Mouse (Mus musculus) forelimb bud, embryonic 11.5 days (tissue): Measurements from ENCODE around the gene Cd79b.
"Not testable (repeated sequence)": the region's sequence is repeated elsewhere in the genome, so short reads cannot be mapped to it uniquely, and the experiment has no call there.

Experiments
- DNase-seq: peaks from one replicate; pipeline ENCODE4 v3.0.0-alpha.2; 2012; ENCODE audit warnings: low read depth, low spot score

Cd79b gene

GRCm38 (mm10) chr11:106314333-106314812 is at the start of gene Cd79b:
TSS of gene Cd79b (minus strand) at chr11:106314762.
- no peak for DNase-seq

GRCm38 (mm10) chr11:106359350-106359749 is 44.8 kb upstream of the Cd79b start:
- DNase-seq = peak; percentile 23

GRCm38 (mm10) chr11:106355382-106356128 is 41.0 kb upstream of the Cd79b start:
- DNase-seq = no peak

GRCm38 (mm10) chr11:106354181-106354580 is 39.6 kb upstream of the Cd79b start:
- DNase-seq = no peak

- DNase-seq = no peak
Observed at GRCm38 (mm10) chr11:106353188-106353587, 38.6 kb upstream of the Cd79b start, which contains the start of gene Scn4a. TSS of gene Scn4a (minus strand) at chr11:106353288.

GRCm38 (mm10) chr11:106351941-106352340 is 37.4 kb upstream of the Cd79b start:
- DNase-seq = no peak

GRCm38 (mm10) chr11:106351253-106351652 is 36.7 kb upstream of the Cd79b start:
- no peak for DNase-seq

GRCm38 (mm10) chr11:106350853-106351252 is 36.3 kb upstream of the Cd79b start:
- DNase-seq = no peak

GRCm38 (mm10) chr11:106349772-106350171 is 35.2 kb upstream of the Cd79b start:
- DNase-seq = no peak

GRCm38 (mm10) chr11:106344910-106345309 is 30.3 kb upstream of the Cd79b start:
- no peak for DNase-seq

GRCm38 (mm10) chr11:106340990-106341520 is 26.5 kb upstream of the Cd79b start:
- DNase-seq = no peak

GRCm38 (mm10) chr11:106339323-106339722 is 24.8 kb upstream of the Cd79b start:
- not testable (repeated sequence) for DNase-seq

- no peak for DNase-seq
Observed at GRCm38 (mm10) chr11:106338870-106339269, 24.3 kb upstream of the Cd79b start.

- DNase-seq = no peak
Observed at GRCm38 (mm10) chr11:106338029-106338428, 23.5 kb upstream of the Cd79b start.

- DNase-seq = no peak
Observed at GRCm38 (mm10) chr11:106334066-106334465, 19.5 kb upstream of the Cd79b start.

GRCm38 (mm10) chr11:106332458-106332857 is 17.9 kb upstream of the Cd79b start:
- DNase-seq = no peak

GRCm38 (mm10) chr11:106329682-106330081 is 15.1 kb upstream of the Cd79b start:
- DNase-seq = peak; percentile 27

- DNase-seq = no peak
Observed at GRCm38 (mm10) chr11:106329128-106329527, 14.6 kb upstream of the Cd79b start.

GRCm38 (mm10) chr11:106328521-106328920 is 14.0 kb upstream of the Cd79b start:
- no peak for DNase-seq

- no peak for DNase-seq
Observed at GRCm38 (mm10) chr11:106326475-106326874, 11.9 kb upstream of the Cd79b start.

GRCm38 (mm10) chr11:106325566-106326206 is 11.1 kb upstream of the Cd79b start:
- peak; percentile 63 for DNase-seq

GRCm38 (mm10) chr11:106324858-106325257 is 10.3 kb upstream of the Cd79b start:
- DNase-seq = no peak
